Mouse (Mus musculus) CH12.LX (cell line): ENCODE measurements around the gene Tsnax. TPM values are rescaled to one million over a fixed set of nuclear protein-coding genes. Genes with fewer than 3 reads are reported as not detected.

ENCODE experiments used
- DNase-seq: peaks from one replicate; pipeline ENCODE4 v3.0.0-alpha.2; 2013; ENCODE audit errors: extremely low read depth
- H3K27ac ChIP-seq: 2 replicates; pipeline ENCODE4 v1.5.1; 2012; ENCODE audit warnings: low read depth, mild to moderate bottlenecking, control low read depth, moderate library complexity; ENCODE audit not compliant: insufficient read depth
- H3K27me3 ChIP-seq: replicated peaks from 2 replicates; pipeline ENCODE3; 2012; ENCODE audit warnings: inconsistent platforms
- H3K36me3 ChIP-seq, 2 experiments: replicated peaks in 1 of 2; 2 replicates each; pipeline versions ENCODE3 to v1.6.1; 2012; ENCODE audit warnings: inconsistent platforms in 1 of 2, low read length in 1 of 2, mild to moderate bottlenecking in 1 of 2, mixed read lengths in 1 of 2, moderate library complexity in 1 of 2; ENCODE audit not compliant: control insufficient read depth in 1 of 2, insufficient read depth in 1 of 2
- H3K4me1 ChIP-seq, 2 experiments: 2 replicates each; pipeline ENCODE4 v1.6.1; 2012; ENCODE audit warnings: inconsistent platforms in 1 of 2, moderate library complexity in 1 of 2; ENCODE audit not compliant: insufficient read depth in 2 of 2, control insufficient read depth in 1 of 2
- H3K4me2 ChIP-seq: 2 replicates; pipeline ENCODE4 v1.6.1; 2012; ENCODE audit warnings: low read depth, mild to moderate bottlenecking, control low read depth; ENCODE audit not compliant: poor library complexity, insufficient read depth, severe bottlenecking
- H3K4me3 ChIP-seq, 3 experiments: fragments of 150-350 bp in 1 of 3; sonication (generic) in 1 of 3; replicated peaks in 1 of 3; 2 replicates each; pipeline versions ENCODE3 to v1.5.1; 2011 to 2012; ENCODE audit warnings: low read depth in 2 of 3, low read length in 2 of 3, mild to moderate bottlenecking in 2 of 3, moderate library complexity in 2 of 3, control low read depth in 1 of 3, improper control_type of control experiment in 1 of 3, inconsistent platforms in 1 of 3, mixed read lengths in 1 of 3; ENCODE audit not compliant: poor library complexity in 1 of 3
- H3K79me2 ChIP-seq: replicated peaks from 2 replicates; pipeline ENCODE4 v1.6.1; 2012; ENCODE audit warnings: mild to moderate bottlenecking, moderate library complexity; ENCODE audit not compliant: control insufficient read depth, poor library complexity, insufficient read depth, severe bottlenecking; ENCODE audit errors: extremely low read depth
- H3K9ac ChIP-seq: 2 replicates; pipeline ENCODE4 v1.6.1; 2012; ENCODE audit warnings: low read depth, mild to moderate bottlenecking, control low read depth, moderate library complexity; ENCODE audit not compliant: insufficient read depth
- H3K9me3 ChIP-seq: replicated peaks from 2 replicates; pipeline ENCODE3; 2012; ENCODE audit warnings: low read length, inconsistent platforms, mixed read lengths
- CTCF ChIP-seq, 2 experiments: IDR thresholded peaks in 1 of 2; conservative IDR thresholded peaks in 1 of 2; 2 replicates each; pipeline ENCODE4 v1.5.1; 2011 to 2012; ENCODE audit warnings: low read depth in 2 of 2, low read length in 2 of 2, improper control_type of control experiment in 1 of 2, inconsistent platforms in 1 of 2, mild to moderate bottlenecking in 1 of 2, moderate library complexity in 1 of 2
- GABPA ChIP-seq: IDR thresholded peaks from 2 replicates; pipeline ENCODE4 v1.6.1; 2012; ENCODE audit warnings: low read depth, low read length, improper control_type of control experiment, inconsistent platforms; ENCODE audit not compliant: insufficient replicate concordance
- HCFC1 ChIP-seq: IDR thresholded peaks from 2 replicates; pipeline ENCODE4 v1.6.1; 2012; ENCODE audit warnings: low read depth, mild to moderate bottlenecking, inconsistent platforms, low read length, improper control_type of control experiment
- JUN ChIP-seq: IDR thresholded peaks from 2 replicates; pipeline ENCODE4 v1.6.1; 2011; ENCODE audit warnings: low read depth, mild to moderate bottlenecking, low read length, improper control_type of control experiment, moderate library complexity; ENCODE audit not compliant: insufficient read depth
- JUND ChIP-seq: conservative IDR thresholded peaks from 2 replicates; pipeline ENCODE4 v1.6.1; 2011; ENCODE audit warnings: low read depth, low read length, improper control_type of control experiment
- KAT2A ChIP-seq: IDR thresholded peaks from 2 replicates; pipeline ENCODE4 v1.6.1; 2012; ENCODE audit warnings: low read length, improper control_type of control experiment, inconsistent platforms; ENCODE audit not compliant: insufficient replicate concordance
- MAX ChIP-seq: IDR thresholded peaks from 2 replicates; pipeline ENCODE4 v1.6.1; 2011; ENCODE audit warnings: low read length, improper control_type of control experiment
- MXI1 ChIP-seq: IDR thresholded peaks from 2 replicates; pipeline ENCODE4 v1.6.1; 2011; ENCODE audit warnings: mild to moderate bottlenecking, low read depth, low read length, improper control_type of control experiment
- MYC ChIP-seq: IDR thresholded peaks from 2 replicates; pipeline ENCODE4 v1.6.1; 2011; ENCODE audit warnings: low read depth, mild to moderate bottlenecking, improper control_type of control experiment, low read length
- NRF1 ChIP-seq: IDR thresholded peaks from 2 replicates; pipeline ENCODE4 v1.6.1; 2014; ENCODE audit warnings: low read depth, mild to moderate bottlenecking, inconsistent platforms, low read length, improper control_type of control experiment, moderate library complexity
- POLR2AphosphoS2 ChIP-seq: IDR thresholded peaks from 2 replicates; pipeline ENCODE4 v1.6.1; 2011; ENCODE audit warnings: low read depth, low read length, improper control_type of control experiment
- RAD21 ChIP-seq: IDR thresholded peaks from 2 replicates; pipeline ENCODE4 v1.6.1; 2011; ENCODE audit warnings: low read depth, mild to moderate bottlenecking, low read length, improper control_type of control experiment, moderate library complexity
- RCOR1 ChIP-seq: conservative IDR thresholded peaks from 2 replicates; pipeline ENCODE4 v1.6.1; 2012; ENCODE audit warnings: low read depth, mild to moderate bottlenecking, inconsistent platforms, low read length, improper control_type of control experiment
- SIN3A ChIP-seq: IDR thresholded peaks from 2 replicates; pipeline ENCODE4 v1.6.1; 2012; ENCODE audit warnings: low read length, improper control_type of control experiment, inconsistent platforms
- SMC3 ChIP-seq: IDR thresholded peaks from 2 replicates; pipeline ENCODE4 v1.6.1; 2011; ENCODE audit warnings: low read depth, low read length, improper control_type of control experiment
- TBP ChIP-seq: conservative IDR thresholded peaks from 2 replicates; pipeline ENCODE4 v1.6.1; 2011; ENCODE audit warnings: low read depth, low read length, improper control_type of control experiment
- USF1 ChIP-seq: IDR thresholded peaks from 2 replicates; pipeline ENCODE4 v1.6.1; 2014; ENCODE audit warnings: low read depth, mild to moderate bottlenecking, inconsistent platforms, low read length, improper control_type of control experiment
- USF2 ChIP-seq: conservative IDR thresholded peaks from 2 replicates; pipeline ENCODE4 v1.6.1; 2011; ENCODE audit warnings: low read depth, low read length, improper control_type of control experiment
- ZKSCAN1 ChIP-seq: IDR thresholded peaks from 2 replicates; pipeline ENCODE4 v1.6.1; 2012; ENCODE audit warnings: low read depth, inconsistent platforms, low read length, improper control_type of control experiment, borderline replicate concordance
- dilution Hi-C: fragments of 300-500 bp; cut with MboI; formaldehyde crosslinking; loops from 2 replicates; pipeline ENCODE4 v1.14.3; 2020; ENCODE audit warnings: low sequenced_read_pairs; ENCODE audit not compliant: extremely low pct_unique_long_range_greater_than_20kb, extremely low pct_ligation_motif_present
- in situ Hi-C: fragments of 300-500 bp; cut with MboI; formaldehyde crosslinking; loops from 3 replicates; pipeline ENCODE4 v1.14.3; 2019; ENCODE audit warnings: low sequenced_read_pairs, low pct_ligation_motif_present, low pct_unique_long_range_greater_than_20kb, mixed read lengths
- polyA plus RNA-seq: library from polyadenylated mRNA; unstranded; fragments of >175 nt; gene quantifications from 2 replicates; pipeline ENCODE4 v1.2.1, GENCODE M21; 2012; ENCODE audit warnings: low read depth; ENCODE audit not compliant: insufficient read length
- total RNA-seq, 2 experiments: library from RNA; depleted of rRNA; stranded (reverse); fragments of 300-350 nt in 1 of 2; fragments of >200 nt in 1 of 2; gene quantifications; 2 replicates each; pipeline ENCODE4 v1.2.3; 2012 to 2014

Gene Tsnax
- total and polyA plus RNA-seq, 3 experiments = 48.0 to 75.0 (median 62.9) TPM

DNA sequence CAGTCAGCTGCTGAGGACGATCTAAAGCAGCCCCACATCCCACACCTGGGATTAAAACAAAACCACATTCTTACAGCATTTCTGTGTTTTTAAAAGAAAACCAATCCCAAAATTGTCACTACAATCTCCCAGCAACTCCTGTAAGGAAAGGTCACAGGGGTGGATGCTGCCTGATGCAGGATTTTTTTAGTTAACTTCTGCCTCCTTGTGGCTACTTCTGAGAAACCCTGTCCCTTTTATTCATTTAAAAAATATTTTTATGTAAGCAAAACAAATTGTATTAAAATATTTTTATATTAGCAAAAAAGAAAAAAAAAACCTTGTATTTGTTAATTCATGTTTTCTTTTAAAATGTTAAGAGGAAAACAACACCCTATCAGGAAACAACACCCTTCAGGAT lies 33.0 kb downstream of the Tsnax start:
- Histone ChIP-seq H3K9me3 (no peaks in the 10 kb centered on the region), H3K4me2 (no peak overlapping the region), H3K27ac (no peak overlapping the region), H3K4me3 (no peak overlapping the region), H3K4me1 (peaks cover 0 to 2% of the 10 kb centered on the region in 2 experiments; a peak in 1 of 4 replicates), H3K9ac (no peak overlapping the region), H3K36me3 (peaks cover 0 to 2% of the 10 kb centered on the region in 2 experiments), H3K79me2 (no peaks in the 10 kb centered on the region), H3K27me3 (no peaks in the 10 kb centered on the region)
- in situ Hi-C loops (no loop called here), dilution Hi-C loops (no loop called here)
- TF ChIP-seq HCFC1 (no peak), KAT2A (no peak), CTCF (conservative IDR thresholded peaks at IDR 0.05 in 1 of 2, IDR thresholded peaks at IDR 0.05 in 1 of 2; ENCODE audit: low read depth in 2 of 2, low read length in 2 of 2) (peak in 1 of 2 experiments; percentile 38; a peak in 2 of 4 replicates), POLR2AphosphoS2 (no peak), RAD21 (peak; percentile 27), RCOR1 (no peak)
- DNase-seq = no peak

DNA sequence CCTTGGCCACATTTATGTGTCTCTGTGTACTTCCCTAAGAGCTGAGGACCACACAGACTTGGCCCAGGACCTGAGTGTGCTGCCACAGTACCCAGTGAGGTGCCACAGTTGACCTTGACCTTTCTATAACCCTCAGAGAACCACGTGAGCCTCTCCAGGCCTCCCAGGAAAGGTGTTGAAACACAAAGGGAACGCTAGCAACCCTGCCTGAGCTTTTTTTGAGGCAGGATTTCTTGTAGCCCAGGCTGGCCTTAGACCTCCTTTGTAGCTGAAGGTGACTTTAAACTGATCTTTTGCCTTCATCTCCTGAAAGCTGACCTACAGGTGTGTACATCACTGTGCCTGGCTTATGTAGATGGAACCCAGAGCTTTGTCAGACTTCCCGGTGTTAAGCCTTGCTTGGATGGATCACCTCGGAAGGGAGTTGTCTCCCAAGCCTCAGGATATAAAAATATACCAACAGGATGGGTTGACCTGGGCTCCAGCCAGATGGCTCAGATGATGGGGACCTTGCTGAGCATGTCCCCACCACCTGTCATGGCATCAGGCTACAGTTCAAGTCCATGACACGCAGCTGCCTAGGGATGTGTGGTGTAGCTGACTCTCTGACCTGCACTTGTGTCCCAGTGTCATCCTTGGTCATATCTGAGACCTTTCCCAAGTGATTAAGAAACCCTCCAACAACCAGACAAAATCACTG lies 36.4 kb downstream of the Tsnax start:
- no peak for DNase-seq
- no peak overlapping the region for H3K27ac ChIP-seq
- dilution Hi-C loops = no loop called here
- H3K4me2 ChIP-seq = no peak overlapping the region
- H3K4me3 ChIP-seq = no peak overlapping the region
- H3K9ac ChIP-seq = no peak overlapping the region
- H3K4me1 ChIP-seq = no peaks in the 10 kb centered on the region; a peak in 2 of 4 replicates
- H3K36me3 ChIP-seq = no peaks in the 10 kb centered on the region
- H3K79me2 ChIP-seq = no peaks in the 10 kb centered on the region
- peaks cover 11% of the 10 kb centered on the region for H3K27me3 ChIP-seq
- in situ Hi-C loops = no loop called here
- TF ChIP-seq GABPA (no peak), NRF1 (no peak), MYC (no peak), TBP (no peak), RCOR1 (no peak), MXI1 (no peak), USF2 (no peak), JUN (no peak), MAX (no peak), ZKSCAN1 (no peak), SIN3A (no peak), JUND (no peak), CTCF (conservative IDR thresholded peaks at IDR 0.05 in 1 of 2, IDR thresholded peaks at IDR 0.05 in 1 of 2; ENCODE audit: low read depth in 2 of 2, low read length in 2 of 2) (no peak), SMC3 (no peak), USF1 (no peak)
- H3K9me3 ChIP-seq = peaks cover 9% of the 10 kb centered on the region
